Mouse (Mus musculus) T-cell, adult 2 months (primary cell): ENCODE results near the gene Ugt1a10.

Experiments
- DNase-seq: peaks from one replicate; pipeline ENCODE4 v3.0.0; 2022; ENCODE audit warnings: low spot score

Ugt1a10 gene

GRCm38 (mm10) chr1:88255989-88256754, 201.0 kb downstream of the Ugt1a10 start:
- no peak for DNase-seq

- no peak for DNase-seq
Observed at GRCm38 (mm10) chr1:88256886-88257663, 201.9 kb downstream of the Ugt1a10 start.

DNA sequence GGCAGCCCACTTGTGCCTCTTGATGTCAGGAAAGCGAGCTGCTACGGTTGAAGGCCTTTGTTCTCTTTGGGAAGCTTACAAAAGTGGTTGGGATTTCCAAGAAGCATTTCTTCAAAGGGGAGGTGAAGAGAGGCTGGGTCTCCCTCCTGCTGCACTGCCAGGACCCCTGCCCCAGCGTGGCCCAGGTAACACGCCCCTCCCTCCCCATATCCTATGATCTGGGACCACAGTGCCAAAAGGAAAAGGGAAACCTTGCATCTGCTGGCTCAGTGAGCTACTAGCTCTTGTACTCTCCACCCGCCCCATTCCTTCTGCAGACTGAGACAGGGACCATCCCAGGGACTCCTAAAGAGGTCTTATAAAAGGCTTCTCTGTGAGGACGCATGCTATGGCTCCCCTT, 202.5 kb downstream of the Ugt1a10 start:
- no peak for DNase-seq

DNA sequence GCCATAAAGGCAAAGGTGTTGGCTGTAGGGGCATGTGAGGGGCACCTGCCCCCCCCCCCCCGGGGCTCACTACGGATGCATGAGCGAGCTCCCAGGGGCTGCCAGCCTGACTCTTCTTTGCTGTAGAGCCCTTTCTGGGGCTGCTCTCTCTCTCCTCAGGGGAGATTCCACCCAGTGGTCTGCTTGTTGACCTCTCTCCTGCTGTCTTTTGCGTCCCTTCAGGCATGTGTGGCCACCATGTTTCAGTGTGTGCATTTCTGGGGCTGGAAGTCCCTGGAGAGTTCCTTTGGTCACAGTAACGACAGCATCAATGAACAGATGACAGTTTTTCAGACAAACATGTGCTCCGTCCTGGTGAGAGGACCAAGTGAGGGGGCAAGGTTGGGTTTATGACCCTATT, 203.2 kb downstream of the Ugt1a10 start:
- no peak for DNase-seq

GRCm38 (mm10) chr1:88258881-88259642, 203.9 kb downstream of the Ugt1a10 start:
- DNase-seq: no peak

- DNase-seq: no peak
Observed at GRCm38 (mm10) chr1:88259643-88260024, 204.4 kb downstream of the Ugt1a10 start.

DNA sequence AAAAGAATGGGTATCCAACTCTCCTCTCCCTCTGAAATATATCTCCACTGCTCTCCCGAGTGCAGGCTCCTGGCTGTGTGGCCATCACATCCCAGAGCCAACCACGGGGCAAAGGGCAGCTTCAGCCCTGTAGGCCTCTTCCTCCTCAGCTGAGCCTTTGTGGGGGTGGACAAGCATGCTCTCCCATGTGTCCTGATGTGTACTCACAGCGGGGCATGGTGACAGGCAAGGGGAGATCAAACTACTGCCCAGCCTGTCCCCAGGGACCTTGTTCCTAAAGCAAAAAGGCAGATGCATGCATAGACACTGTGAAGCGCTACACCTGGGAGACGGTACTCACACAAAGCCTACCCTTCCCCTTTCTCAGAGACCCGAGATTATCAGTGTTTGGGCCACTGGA, 204.9 kb downstream of the Ugt1a10 start:
- DNase-seq: no peak

GRCm38 (mm10) chr1:88260604-88261377, 205.6 kb downstream of the Ugt1a10 start:
- no peak for DNase-seq

DNA sequence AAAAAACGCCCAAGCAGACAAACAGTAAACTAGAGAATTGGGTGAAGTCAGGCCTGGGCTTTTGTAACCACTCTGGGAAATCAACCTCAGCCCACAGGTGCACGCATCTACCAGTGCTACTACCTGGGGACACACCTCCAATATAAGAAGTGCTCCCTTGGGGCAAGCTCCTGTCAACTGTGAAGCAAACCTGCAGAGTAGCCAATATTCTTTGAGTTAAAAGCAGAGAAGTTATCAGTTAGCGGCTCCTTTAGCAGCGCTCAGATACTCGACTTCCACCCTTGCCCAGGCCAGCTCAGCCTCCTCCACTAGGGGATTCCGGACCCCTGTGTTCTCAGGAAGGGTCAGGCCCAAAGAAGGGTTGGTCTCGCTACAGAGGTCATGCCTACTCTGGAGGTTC, 206.5 kb downstream of the Ugt1a10 start:
- no peak for DNase-seq

- no peak for DNase-seq
Observed at GRCm38 (mm10) chr1:88262255-88262654, 207.1 kb downstream of the Ugt1a10 start.

DNA sequence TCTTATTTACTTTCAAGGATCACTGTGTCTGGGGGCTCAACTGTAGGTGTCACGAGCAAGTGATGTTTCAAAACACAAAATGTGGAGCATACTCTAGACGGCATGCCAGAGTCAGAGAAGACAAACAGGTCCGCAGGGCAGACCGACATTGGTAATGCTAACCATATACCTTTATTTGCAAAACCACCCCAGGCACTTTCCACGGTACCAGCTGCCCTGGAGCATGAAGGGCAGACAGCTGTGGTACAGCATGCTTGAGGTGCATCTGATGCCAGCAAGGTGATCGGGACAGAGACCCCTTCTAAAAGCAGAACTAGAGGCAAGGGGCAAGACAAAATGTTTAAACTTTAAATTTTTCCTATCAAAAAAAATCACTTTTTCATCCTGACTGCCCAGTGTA, 207.8 kb downstream of the Ugt1a10 start:
- DNase-seq: no peak

DNA sequence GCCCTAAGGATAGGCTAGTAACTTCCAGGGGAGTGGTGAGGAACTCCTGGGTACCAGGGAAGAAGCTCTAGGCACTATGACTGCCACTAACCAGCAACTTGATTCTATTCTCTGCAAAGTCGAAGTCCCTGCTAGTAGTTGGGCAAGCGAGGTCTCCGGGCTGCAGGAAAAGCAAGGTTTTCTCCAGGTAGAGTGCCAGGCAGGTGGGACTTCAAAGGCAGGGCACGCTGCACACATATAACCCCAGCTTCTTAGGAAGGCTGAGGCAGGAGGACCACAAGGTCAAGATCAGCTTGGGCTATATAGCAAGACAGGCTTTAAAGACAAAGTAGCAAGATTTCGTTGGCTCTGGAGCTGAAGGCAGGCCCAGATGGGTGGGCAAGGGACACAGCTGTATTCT, 208.6 kb downstream of the Ugt1a10 start:
- DNase-seq: no peak

GRCm38 (mm10) chr1:88264237-88264868, 209.2 kb downstream of the Ugt1a10 start:
- no peak for DNase-seq

DNA sequence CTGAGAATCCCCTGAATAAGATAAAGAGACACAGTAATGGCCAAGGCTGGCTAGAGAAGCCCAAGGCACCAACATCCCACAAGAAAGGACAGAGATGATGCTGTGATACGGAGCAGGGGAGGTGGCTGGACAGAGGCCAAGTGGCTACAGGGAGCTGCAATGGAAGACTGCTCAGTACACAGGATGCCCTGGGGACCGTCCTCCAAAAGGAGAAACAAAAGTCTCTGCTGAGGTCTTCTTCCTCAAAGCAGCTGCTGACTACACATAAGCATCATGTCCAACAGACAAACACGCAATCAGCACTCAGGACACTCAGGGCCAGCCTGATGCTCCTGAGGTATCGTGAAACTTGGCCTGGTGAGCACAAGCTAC, 209.7 kb downstream of the Ugt1a10 start:
- no peak for DNase-seq

- DNase-seq: no peak
Observed at GRCm38 (mm10) chr1:88266123-88266522, 210.9 kb downstream of the Ugt1a10 start.

GRCm38 (mm10) chr1:88267489-88267888, 212.3 kb downstream of the Ugt1a10 start:
- no peak for DNase-seq

DNA sequence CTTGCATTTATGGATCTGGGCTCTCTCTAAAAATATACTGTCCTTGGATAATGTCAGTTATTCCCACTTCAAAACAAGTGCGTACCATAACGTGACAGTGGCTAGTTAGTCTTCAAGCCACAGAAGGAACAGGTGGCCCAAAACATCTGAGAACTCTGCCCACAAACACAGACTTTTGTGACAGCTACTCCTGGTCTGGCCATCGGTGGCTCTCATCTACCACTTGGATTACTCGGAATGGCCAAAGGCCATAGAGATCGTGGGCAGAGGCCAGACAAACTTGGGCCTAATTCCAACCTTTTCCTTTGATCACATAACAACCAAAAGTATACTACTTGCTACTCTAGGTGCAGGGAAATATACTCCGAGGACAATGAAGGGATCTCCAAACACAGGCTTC, 212.9 kb downstream of the Ugt1a10 start:
- DNase-seq: no peak
